10 mouse cellular contexts compared by ENCODE assay signal in genomic region chr9:41583276-41583675, GRCm38 (mm10).
DNase-seq lines count a peak whose midpoint lies in the region; ATAC-seq and TF ChIP-seq lines count a peak whose summit lies in the region.
"Had no signal": no experiment of that assay in that cellular context is flagged by ENCODE, and none has a peak within 500 bp of the region (broad histone marks: within the 10 kb centered on the region; RNA-seq: fewer than 3 reads in every experiment).

No protein-coding gene starts in this region.

- peak overlapping the region; percentile 64 for H3K27ac ChIP-seq in heart, embryonic 16.5 days (ENCODE audit: low read length)
- no peak overlapping the region for H3K27ac ChIP-seq in cortical plate, adult 2 months (ENCODE audit: insufficient read depth, low read length)
- H3K27ac ChIP-seq in hindbrain, embryonic 11.5 days (ENCODE audit: low read depth, low read length): peak overlapping the region; percentile 95
- H3K27ac ChIP-seq in midbrain, embryonic 13.5 days: peak overlapping the region; percentile 99

- peak overlapping the region; percentile 58 for H3K4me2 ChIP-seq in heart, embryonic 16.5 days (ENCODE audit: low read depth, low read length)
- H3K4me2 ChIP-seq in hindbrain, embryonic 11.5 days (replicated peaks; ENCODE audit: low read depth, low read length): peak overlapping the region; percentile 63
- H3K4me2 ChIP-seq in midbrain, embryonic 13.5 days (replicated peaks): peak overlapping the region; percentile 74

- H3K27me3 ChIP-seq in heart, embryonic 16.5 days (ENCODE audit: control insufficient read depth, insufficient read depth, low read length): no peaks in the 10 kb centered on the region
- no peaks in the 10 kb centered on the region for H3K27me3 ChIP-seq in hindbrain, embryonic 11.5 days (ENCODE audit: control insufficient read depth, insufficient read depth, low read length)
- H3K27me3 ChIP-seq in midbrain, embryonic 13.5 days: no peaks in the 10 kb centered on the region
- H3K27me3 ChIP-seq: CH12.LX had no signal

- H3K9me3 ChIP-seq in heart, embryonic 16.5 days (replicated peaks; ENCODE audit: control insufficient read depth, low read length): no peaks in the 10 kb centered on the region
- no peaks in the 10 kb centered on the region for H3K9me3 ChIP-seq in hindbrain, embryonic 11.5 days (ENCODE audit: control insufficient read depth, low read length)
- H3K9me3 ChIP-seq in midbrain, embryonic 13.5 days: no peaks in the 10 kb centered on the region

- no peak for TF ChIP-seq POLR2A in cortical plate, adult 2 months (IDR thresholded peaks at IDR 0.05; ENCODE audit: extremely low read depth, insufficient read depth, low read length)

- no peak for TF ChIP-seq CTCF in cortical plate, adult 2 months (IDR thresholded peaks at IDR 0.05; ENCODE audit: extremely low read depth, insufficient read depth, low read length)

- H3K9ac ChIP-seq in heart, embryonic 16.5 days (ENCODE audit: low read length): peak overlapping the region; percentile 62
- H3K9ac ChIP-seq in hindbrain, embryonic 11.5 days (ENCODE audit: low read depth, low read length): peak overlapping the region; percentile 95
- peak overlapping the region; percentile 96 for H3K9ac ChIP-seq in midbrain, embryonic 13.5 days (replicated peaks)

- H3K4me1 ChIP-seq in heart, embryonic 16.5 days (ENCODE audit: control insufficient read depth, insufficient read depth, low read length): peaks cover 5% of the 10 kb centered on the region
- peaks cover 4% of the 10 kb centered on the region; the same call in 1 of the 2 replicates for H3K4me1 ChIP-seq in cortical plate, adult 2 months (ENCODE audit: control insufficient read depth, insufficient read depth, low read length)
- no peaks in the 10 kb centered on the region for H3K4me1 ChIP-seq in hindbrain, embryonic 11.5 days (replicated peaks; ENCODE audit: control insufficient read depth, insufficient read depth, low read length)
- H3K4me1 ChIP-seq in midbrain, embryonic 13.5 days (replicated peaks): peaks cover 30% of the 10 kb centered on the region

- no peak for ATAC-seq in heart, embryonic 16.5 days (replicated peaks; ENCODE audit: extremely low read depth, insufficient read depth, low FRiP score)
- ATAC-seq in hindbrain, embryonic 11.5 days (ENCODE audit: low FRiP score): no peak
- ATAC-seq in midbrain, embryonic 13.5 days: no peak

- no peak for DNase-seq in heart, adult 8-10 months (ENCODE audit: low spot score)
- DNase-seq in hindbrain, embryonic 11.5 days (ENCODE audit: low spot score): no peak
- DNase-seq in ovary, postnatal 14 days (ENCODE audit: low spot score): no peak
- DNase-seq in layer of hippocampus, adult 9-11 months: no peak
- no peak for DNase-seq in kidney, postnatal 10 days

- H3K4me3 ChIP-seq in heart, embryonic 16.5 days (ENCODE audit: low read length): peak overlapping the region; percentile 46
- H3K4me3 ChIP-seq in cortical plate, adult 2 months (ENCODE audit: insufficient read depth, low read length): peak overlapping the region; percentile 99
- peak overlapping the region; percentile 70 for H3K4me3 ChIP-seq in hindbrain, embryonic 11.5 days (ENCODE audit: low read depth, low read length)
- H3K4me3 ChIP-seq in midbrain, embryonic 13.5 days (replicated peaks): peak overlapping the region; percentile 67
- H3K4me3 ChIP-seq: erythroblast, embryonic 14.5 days had no signal

- 0 out of 2 replicates have a peak, but pooled peaks cover 2% of the 10 kb centered on the region for H3K36me3 ChIP-seq in heart, embryonic 16.5 days (ENCODE audit: control insufficient read depth, insufficient read depth)
- H3K36me3 ChIP-seq in hindbrain, embryonic 11.5 days (ENCODE audit: control insufficient read depth, insufficient read depth, low read length): no peaks in the 10 kb centered on the region
- peaks cover 10% of the 10 kb centered on the region; the same call in 1 of the 2 replicates for H3K36me3 ChIP-seq in midbrain, embryonic 13.5 days

- 54% methylated on average over 8 of the region's 8 CpGs for WGBS in heart, embryonic 16.5 days
- 63% methylated on average over 8 of the region's 8 CpGs for WGBS in hindbrain, embryonic 11.5 days
- WGBS in midbrain, embryonic 13.5 days: 13% methylated on average over 8 of the region's 8 CpGs

Comparison
In these comparisons a context has a peak if more than half of its experiments do, and no peak if none do; other contexts are left out.
1. H3K4me3 ChIP-seq: peak in every context shown above with its lines; median percentile 99 in cortical plate, adult 2 months; 70 in hindbrain, embryonic 11.5 days; 67 in midbrain, embryonic 13.5 days; 46 in heart, embryonic 16.5 days.